Mouse (Mus musculus) intestine, embryonic 15.5 days (tissue): ENCODE data around the gene Cd7. TPM values are rescaled to one million over a fixed set of nuclear protein-coding genes. Genes with fewer than 3 reads are reported as not detected.
"Not testable (repeated sequence)": the region's sequence is repeated elsewhere in the genome, so short reads cannot be mapped to it uniquely, and the experiment has no call there.

Experiments
- ATAC-seq: fragments of 200-750 bp; cut with Nextera tagmentation; 2 replicates; pipeline ENCODE4 v1.8.0; 2017; ENCODE audit warnings: moderate TSS enrichment, moderate library complexity
- H3K27ac ChIP-seq: fragments of 300-500 bp; sonication (generic); 2 replicates; pipeline ENCODE4 v1.5.1; 2015; ENCODE audit warnings: mild to moderate bottlenecking, inconsistent platforms
- H3K27me3 ChIP-seq: fragments of 300-500 bp; sonication (generic); replicated peaks from 2 replicates; pipeline ENCODE4 v1.6.1; 2015; ENCODE audit warnings: inconsistent platforms
- H3K36me3 ChIP-seq: fragments of 300-500 bp; sonication (generic); 2 replicates; pipeline ENCODE4 v1.6.1; 2015; ENCODE audit warnings: inconsistent platforms
- H3K4me1 ChIP-seq: fragments of 300-500 bp; sonication (generic); replicated peaks from 2 replicates; pipeline ENCODE4 v1.6.1; 2015; ENCODE audit warnings: inconsistent platforms
- H3K4me2 ChIP-seq: fragments of 300-500 bp; sonication (generic); replicated peaks from 2 replicates; pipeline ENCODE4 v1.6.1; 2015; ENCODE audit warnings: mild to moderate bottlenecking, inconsistent platforms
- H3K4me3 ChIP-seq: fragments of 300-500 bp; sonication (generic); replicated peaks from 2 replicates; pipeline ENCODE4 v1.5.1; 2015; ENCODE audit warnings: inconsistent platforms
- H3K9ac ChIP-seq: fragments of 300-500 bp; sonication (generic); 2 replicates; pipeline ENCODE4 v1.6.1; 2015; ENCODE audit warnings: inconsistent platforms
- H3K9me3 ChIP-seq: fragments of 300-500 bp; sonication (generic); 2 replicates; pipeline ENCODE4 v1.6.1; 2016; ENCODE audit warnings: inconsistent platforms
- WGBS: fragments of 180-500 bp; shearing (Covaris S2); methylation state at CpG from one replicate; pipeline ENCODE4 v1.1.7; 2015; 5-methylcytosine and 5-hydroxymethylcytosine counted together
- polyA plus RNA-seq: library from polyadenylated mRNA; unstranded; fragments of >200 nt; fragmentation: Nextera tagmentation; extraction: Ambion mirVana; gene quantifications from 2 replicates; pipeline ENCODE4 v1.2.1, GENCODE M21; 2015

The Cd7 gene
- polyA plus RNA-seq, 1 experiment from 2014 or later = 6.1 TPM

DNA sequence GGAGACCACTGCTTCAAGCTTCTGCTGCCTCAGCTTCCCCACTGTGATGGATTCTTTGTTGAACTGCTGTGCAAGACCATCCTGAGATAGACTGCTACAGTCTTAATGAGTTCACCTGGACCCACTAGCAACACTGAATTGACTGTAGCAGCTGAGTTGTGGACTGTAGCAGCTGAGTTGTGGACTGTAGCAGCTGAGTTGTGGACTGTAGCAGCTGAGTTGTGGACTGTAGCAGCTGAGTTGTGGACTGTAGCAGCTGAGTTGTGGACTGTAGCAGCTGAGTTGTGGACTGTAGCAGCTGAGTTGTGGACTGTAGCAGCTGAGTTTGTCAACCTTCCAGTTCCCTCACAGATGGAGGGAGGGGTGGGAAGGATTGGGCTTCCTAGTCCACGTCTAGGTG is 3.8 kb upstream of the Cd7 start:
- 56% methylated on average over 1 of the region's 1 CpGs for WGBS
- H3K4me3 ChIP-seq, H3K36me3 ChIP-seq, H3K9ac ChIP-seq, H3K9me3 ChIP-seq, ATAC-seq, H3K27ac ChIP-seq, H3K27me3 ChIP-seq, H3K4me2 ChIP-seq, H3K4me1 ChIP-seq: not testable (repeated sequence)

- H3K9ac ChIP-seq = no peak overlapping the region
- H3K36me3 ChIP-seq = no peaks in the 10 kb centered on the region
- ATAC-seq = no peak
- WGBS = 68% methylated on average over 4 of the region's 4 CpGs
- no peaks in the 10 kb centered on the region for H3K27me3 ChIP-seq
- H3K27ac ChIP-seq = no peak overlapping the region
- no peak overlapping the region for H3K4me3 ChIP-seq
- no peaks in the 10 kb centered on the region for H3K9me3 ChIP-seq
- H3K4me2 ChIP-seq = no peak overlapping the region
- H3K4me1 ChIP-seq = no peaks in the 10 kb centered on the region
Observed at GRCm38 (mm10) chr11:121042480-121042879, 3.3 kb upstream of the Cd7 start.

DNA sequence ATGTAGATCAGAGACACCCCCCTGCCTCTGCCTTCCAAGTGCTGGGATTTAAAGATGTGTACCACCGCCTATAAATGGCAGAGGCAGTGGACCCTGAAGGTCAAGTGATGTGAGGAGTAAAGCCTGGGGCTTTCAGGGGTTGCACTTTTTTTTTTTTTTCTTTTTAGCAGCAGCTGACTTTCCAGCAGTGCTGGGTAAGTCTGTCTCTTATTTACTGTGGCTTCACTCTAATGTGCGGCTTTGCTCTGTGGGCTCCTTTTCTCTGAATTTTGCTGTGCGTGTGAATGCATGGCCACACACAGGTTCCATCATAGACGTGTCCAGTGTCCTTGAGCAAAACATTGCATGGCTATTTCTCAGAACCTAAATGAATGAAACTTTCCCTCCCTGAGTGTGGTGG is 2.4 kb upstream of the Cd7 start:
- Histone ChIP-seq H3K9ac (no peak overlapping the region), H3K4me2 (no peak overlapping the region), H3K4me3 (no peak overlapping the region), H3K4me1 (no peaks in the 10 kb centered on the region), H3K9me3 (no peaks in the 10 kb centered on the region), H3K27me3 (no peaks in the 10 kb centered on the region), H3K27ac (no peak overlapping the region), H3K36me3 (no peaks in the 10 kb centered on the region)
- WGBS = 66% methylated on average over 4 of the region's 4 CpGs
- ATAC-seq = no peak

- H3K9ac ChIP-seq = no peak overlapping the region
- H3K9me3 ChIP-seq = no peaks in the 10 kb centered on the region
- no peak overlapping the region for H3K27ac ChIP-seq
- H3K4me1 ChIP-seq = no peaks in the 10 kb centered on the region
- peak; percentile 80 for ATAC-seq
- WGBS = 3% methylated on average over 4 of the region's 4 CpGs
- no peaks in the 10 kb centered on the region for H3K27me3 ChIP-seq
- H3K4me3 ChIP-seq = no peak overlapping the region
- no peak overlapping the region for H3K4me2 ChIP-seq
- no peaks in the 10 kb centered on the region for H3K36me3 ChIP-seq
Observed at GRCm38 (mm10) chr11:121041212-121041611, 2.0 kb upstream of the Cd7 start.

DNA sequence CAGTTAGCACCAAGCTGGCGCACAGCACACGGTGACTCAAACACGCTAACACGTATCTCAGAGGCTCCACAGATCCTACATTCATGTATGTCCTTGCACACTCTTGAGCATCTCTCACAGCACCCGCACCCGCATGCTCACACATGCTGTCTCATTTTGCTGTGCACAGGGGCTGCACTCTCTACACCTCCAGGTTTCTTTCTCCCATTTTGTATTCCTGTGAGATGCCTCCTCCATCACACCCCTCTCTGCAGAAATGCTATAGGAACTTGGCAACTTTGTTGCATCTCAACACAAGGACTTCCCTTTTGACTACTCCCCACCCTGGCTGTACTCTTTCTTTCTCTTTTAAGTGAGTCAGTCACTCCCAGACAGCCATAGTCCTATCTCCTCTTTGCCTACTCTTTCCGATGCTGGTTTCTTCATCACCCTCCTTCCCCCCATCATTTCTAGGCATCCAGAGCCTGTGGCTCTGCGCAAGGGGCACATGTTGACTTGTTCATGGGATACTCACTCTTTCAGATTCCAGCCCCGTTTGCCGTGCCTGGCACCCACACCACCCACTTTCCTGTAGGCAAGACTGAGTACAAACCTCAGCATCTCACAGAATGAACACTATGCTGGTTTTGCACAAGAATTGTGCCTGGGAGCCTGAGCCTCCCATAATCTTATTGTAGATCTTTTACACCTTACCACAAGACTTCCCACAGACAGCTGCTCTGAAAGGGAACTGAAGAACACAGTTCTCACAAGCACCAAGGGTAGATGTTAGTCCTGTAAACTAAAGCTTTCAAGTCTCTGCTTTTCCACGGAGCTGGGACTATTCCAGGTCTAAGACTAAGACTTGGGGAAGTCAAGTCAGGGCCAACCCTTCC is 615 bp downstream of the Cd7 start:
- Histone ChIP-seq H3K9me3 (no peaks in the 10 kb centered on the region), H3K27me3 (no peaks in the 10 kb centered on the region), H3K4me2 (no peak overlapping the region), H3K36me3 (no peaks in the 10 kb centered on the region), H3K9ac (no peak overlapping the region), H3K4me1 (no peaks in the 10 kb centered on the region), H3K27ac (no peak overlapping the region), H3K4me3 (no peak overlapping the region)
- WGBS = 85% methylated on average over 11 of the region's 11 CpGs
- no peak for ATAC-seq

- Histone ChIP-seq H3K4me3 (no peak overlapping the region), H3K9ac (no peak overlapping the region), H3K27ac (no peak overlapping the region), H3K27me3 (no peaks in the 10 kb centered on the region), H3K9me3 (no peaks in the 10 kb centered on the region), H3K4me1 (no peaks in the 10 kb centered on the region), H3K36me3 (no peaks in the 10 kb centered on the region), H3K4me2 (no peak overlapping the region)
- WGBS = 65% methylated on average over 5 of the region's 5 CpGs
- ATAC-seq = no peak
Observed at GRCm38 (mm10) chr11:121033118-121033517, 6.1 kb downstream of the Cd7 start.

DNA sequence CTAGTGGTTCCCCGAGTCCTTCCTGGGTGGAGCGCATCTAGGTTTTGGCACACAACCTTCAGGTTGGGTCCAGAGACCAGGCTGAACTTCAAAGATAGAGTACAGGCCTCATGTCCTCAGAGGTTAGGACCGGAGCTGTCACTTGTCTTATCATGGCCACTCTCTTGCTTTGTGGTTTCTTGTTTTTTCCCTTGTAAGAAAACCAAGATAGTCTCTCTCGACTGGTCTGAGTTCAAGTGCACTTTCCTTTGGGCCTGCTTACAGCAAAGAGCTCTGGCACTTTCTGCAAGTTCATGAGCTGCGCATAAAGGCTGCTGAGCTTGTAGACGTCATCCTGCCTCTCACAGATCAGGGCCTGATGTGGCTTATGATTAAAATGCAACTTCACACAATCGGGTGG is 12.0 kb downstream of the Cd7 start:
- H3K4me2 ChIP-seq = no peak overlapping the region
- H3K4me3 ChIP-seq = no peak overlapping the region
- no peaks in the 10 kb centered on the region for H3K27me3 ChIP-seq
- H3K4me1 ChIP-seq = no peaks in the 10 kb centered on the region
- no peak overlapping the region for H3K27ac ChIP-seq
- no peak overlapping the region for H3K9ac ChIP-seq
- H3K9me3 ChIP-seq = no peaks in the 10 kb centered on the region
- 88% methylated on average over 7 of the region's 7 CpGs for WGBS
- no peaks in the 10 kb centered on the region for H3K36me3 ChIP-seq
- ATAC-seq = no peak

DNA sequence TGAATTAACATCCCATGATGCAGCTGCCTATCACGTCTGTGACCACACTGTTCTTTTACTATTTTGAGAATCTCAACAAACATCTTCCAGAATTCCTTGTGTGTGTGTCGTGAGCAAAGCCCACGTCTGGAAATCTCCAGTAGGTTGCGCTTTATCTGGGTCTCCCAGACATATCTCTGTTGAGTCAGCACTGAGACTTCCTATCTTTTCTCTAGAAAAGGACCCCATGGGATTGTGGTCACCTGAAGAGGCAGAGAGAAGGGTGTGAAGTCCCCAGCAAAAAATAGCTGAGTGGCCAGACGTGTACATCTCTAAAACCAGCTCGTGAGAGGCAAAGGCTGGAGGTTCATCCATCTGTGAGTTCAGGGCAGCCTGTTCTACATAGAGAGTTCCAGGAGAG is 15.1 kb downstream of the Cd7 start:
- Histone ChIP-seq H3K27me3 (no peaks in the 10 kb centered on the region), H3K27ac (no peak overlapping the region), H3K9me3 (no peaks in the 10 kb centered on the region), H3K9ac (no peak overlapping the region), H3K36me3 (no peaks in the 10 kb centered on the region), H3K4me2 (no peak overlapping the region), H3K4me3 (no peak overlapping the region), H3K4me1 (no peaks in the 10 kb centered on the region)
- ATAC-seq = no peak
- WGBS = 67% methylated on average over 6 of the region's 6 CpGs

DNA sequence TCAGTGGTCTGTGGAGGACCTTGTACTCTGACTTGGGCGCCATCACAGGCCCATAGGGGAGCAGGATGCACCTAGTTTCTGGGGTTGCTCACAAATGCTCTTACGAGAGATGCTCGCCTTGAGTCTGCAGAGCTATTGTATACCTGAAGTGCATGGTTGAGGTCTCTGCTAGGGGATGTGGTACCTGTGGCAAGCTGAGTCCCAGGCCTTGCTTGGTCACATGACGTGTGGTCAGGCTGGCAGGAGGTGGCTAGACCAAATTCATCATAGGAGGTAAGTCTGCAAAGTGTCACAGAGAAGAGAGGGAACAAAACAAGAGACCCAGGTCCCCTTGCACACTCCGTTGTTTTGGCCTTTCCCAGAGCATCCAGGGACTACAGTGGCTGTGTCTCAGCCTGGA is 19.7 kb downstream of the Cd7 start:
- H3K36me3 ChIP-seq = no peaks in the 10 kb centered on the region
- 87% methylated on average over 5 of the region's 5 CpGs for WGBS
- 0 out of 2 replicates have a peak, but pooled peaks cover 9% of the 10 kb centered on the region for H3K4me1 ChIP-seq
- no peak for ATAC-seq
- H3K27ac ChIP-seq = no peak overlapping the region
- no peak overlapping the region for H3K9ac ChIP-seq
- no peak overlapping the region for H3K4me3 ChIP-seq
- H3K4me2 ChIP-seq = no peak overlapping the region
- H3K27me3 ChIP-seq = no peaks in the 10 kb centered on the region
- no peaks in the 10 kb centered on the region for H3K9me3 ChIP-seq

GRCm38 (mm10) chr11:121017703-121018102 is 21.5 kb downstream of the Cd7 start:
- H3K27ac ChIP-seq = no peak overlapping the region
- H3K36me3 ChIP-seq = no peaks in the 10 kb centered on the region
- no peak overlapping the region for H3K4me3 ChIP-seq
- ATAC-seq = peak; percentile 72
- H3K4me1 ChIP-seq = 0 out of 2 replicates have a peak, but pooled peaks cover 9% of the 10 kb centered on the region
- H3K4me2 ChIP-seq = no peak overlapping the region
- no peak overlapping the region for H3K9ac ChIP-seq
- 39% methylated on average over 3 of the region's 3 CpGs for WGBS
- no peaks in the 10 kb centered on the region for H3K27me3 ChIP-seq
- no peaks in the 10 kb centered on the region for H3K9me3 ChIP-seq

GRCm38 (mm10) chr11:121015472-121015871 is 23.7 kb downstream of the Cd7 start:
- no peak overlapping the region; the same call in 1 of the 2 replicates for H3K9ac ChIP-seq
- H3K4me1 ChIP-seq = 0 out of 2 replicates have a peak, but pooled peaks cover 9% of the 10 kb centered on the region
- 0 out of 2 replicates have a peak overlapping the region, but pooled peaks have one; percentile 56 for H3K4me2 ChIP-seq
- H3K27ac ChIP-seq = no peak overlapping the region
- no peaks in the 10 kb centered on the region for H3K9me3 ChIP-seq
- WGBS = 37% methylated on average over 6 of the region's 6 CpGs
- H3K27me3 ChIP-seq = no peaks in the 10 kb centered on the region
- no peaks in the 10 kb centered on the region for H3K36me3 ChIP-seq
- no peak overlapping the region for H3K4me3 ChIP-seq
- ATAC-seq = no peak

GRCm38 (mm10) chr11:121014896-121015300 is 24.3 kb downstream of the Cd7 start:
- no peaks in the 10 kb centered on the region for H3K27me3 ChIP-seq
- H3K9me3 ChIP-seq = no peaks in the 10 kb centered on the region
- H3K36me3 ChIP-seq = no peaks in the 10 kb centered on the region
- ATAC-seq = peak; percentile 50
- H3K27ac ChIP-seq = no peak overlapping the region
- peak overlapping the region; percentile 32; the same call in 1 of the 2 replicates for H3K9ac ChIP-seq
- WGBS = 35% methylated on average over 19 of the region's 19 CpGs
- peak overlapping the region; percentile 56 for H3K4me2 ChIP-seq
- peak overlapping the region; percentile 26 for H3K4me3 ChIP-seq
- H3K4me1 ChIP-seq = 0 out of 2 replicates have a peak, but pooled peaks cover 9% of the 10 kb centered on the region

GRCm38 (mm10) chr11:121013656-121014055 is 25.6 kb downstream of the Cd7 start:
- H3K4me1 ChIP-seq = 0 out of 2 replicates have a peak, but pooled peaks cover 9% of the 10 kb centered on the region
- no peaks in the 10 kb centered on the region for H3K9me3 ChIP-seq
- H3K4me2 ChIP-seq = no peak overlapping the region
- no peak for ATAC-seq
- 75% methylated on average over 7 of the region's 7 CpGs for WGBS
- no peaks in the 10 kb centered on the region for H3K27me3 ChIP-seq
- H3K4me3 ChIP-seq = no peak overlapping the region
- no peak overlapping the region for H3K27ac ChIP-seq
- no peaks in the 10 kb centered on the region for H3K36me3 ChIP-seq
- H3K9ac ChIP-seq = no peak overlapping the region
